In genomic region chr13:3894549-3894948, GRCm38 (mm10) we compare ENCODE assay signal across 26 mouse cellular contexts. TPM values are rescaled to one million over a fixed set of nuclear protein-coding genes. Genes with fewer than 3 reads are reported as not detected.
A peak's percentile ranks its signal among the peaks of the same experiment; 100 is the strongest.
DNase-seq lines count a peak whose midpoint lies in the region; TF ChIP-seq lines count a peak whose summit lies in the region.
"Had no signal": no experiment of that assay in that cellular context is flagged by ENCODE, and none has a peak within 500 bp of the region (broad histone marks: within the 10 kb centered on the region; RNA-seq: fewer than 3 reads in every experiment).

No protein-coding gene starts in this region.

- intact Hi-C loops in gastrocnemius, adult 2 months (cut with DNase I): loop anchor here (5.0 to 10.0 kb wide), 2 partner anchors 122 to 360 kb away; partner anchors contain the start of gene Gdi2

- no peak for TF ChIP-seq CTCF in gastrocnemius, adult 2 months (IDR thresholded peaks at IDR 0.05)

- 0 out of 2 replicates have a peak overlapping the region, but pooled peaks have one; percentile 16 for H3K27ac ChIP-seq in gastrocnemius, adult 2 months
- H3K27ac ChIP-seq: forebrain, embryonic 13.5 days; heart, embryonic 13.5 days; hindbrain, embryonic 12.5 days; midbrain, embryonic 12.5 days had no signal

- H3K4me3 ChIP-seq in gastrocnemius, adult 2 months: peak overlapping the region; percentile 77
- H3K4me3 ChIP-seq: embryonic facial prominence, embryonic 12.5 days; forebrain, embryonic 13.5 days; hindbrain, embryonic 12.5 days; midbrain, embryonic 12.5 days had no signal

- no peak for DNase-seq in gastrocnemius, adult 2 months
- DNase-seq in gastrocnemius, adult 18-20 months (ENCODE audit: low spot score): no peak
- peak; percentile 39 for DNase-seq in kidney, adult 9 months
- no peak for DNase-seq in kidney, postnatal 14 days
- DNase-seq in testis, postnatal 10 days (ENCODE audit: low spot score): peak; percentile 2
- no peak for DNase-seq in testis, postnatal 14 days (ENCODE audit: low spot score)
- DNase-seq in cerebellum, adult 11 months: no peak
- DNase-seq in cerebellum, postnatal 25 days: no peak
- DNase-seq: adrenal gland, postnatal 36 days; cerebellum, adult 9-11 months; gastrocnemius, postnatal 10 days; liver; liver, postnatal 0 days; lung, postnatal 14 days; thymus, postnatal 25 days had no signal

RNA-seq across cellular contexts. Expression of gene Net1, which starts 23.5 kb away (rescaled TPM):
- 10 to 100 TPM; 41.2 to 54.4 TPM for total RNA-seq in gastrocnemius, adult 2 months (2021)
- total RNA-seq in gastrocnemius, adult 18-20 months (2021): 10 to 100 TPM; 38.1 to 49.1 TPM

RNA-seq across cellular contexts. Expression of gene Tubal3, which starts 23.5 kb away (rescaled TPM):
- total RNA-seq in gastrocnemius, adult 2 months (2021): not detected
- not detected for total RNA-seq in gastrocnemius, adult 18-20 months (2021)
- total RNA-seq: adrenal gland, postnatal 36 days; gastrocnemius, postnatal 10 days; granulocyte monocyte progenitor cell, adult 5-6 weeks; heart, postnatal 25 days; left cerebral cortex, postnatal 25 days; megakaryocyte progenitor cell, adult 5-6 weeks; monocyte, adult 5-6 weeks; neutrophil, adult 5-6 weeks had no signal

RNA-seq across cellular contexts. Expression of gene Calm5, which starts 40.6 kb away (rescaled TPM):
- not detected for total RNA-seq in gastrocnemius, adult 2 months (2021)
- under 1 TPM in 1 of 2 experiments, not detected in 1; 0.43 TPM for total RNA-seq in gastrocnemius, adult 18-20 months (2021)
- total RNA-seq: adrenal gland, postnatal 36 days; gastrocnemius, postnatal 10 days; granulocyte monocyte progenitor cell, adult 5-6 weeks; heart, postnatal 25 days; left cerebral cortex, postnatal 25 days; megakaryocyte progenitor cell, adult 5-6 weeks; monocyte, adult 5-6 weeks; neutrophil, adult 5-6 weeks had no signal

RNA-seq across cellular contexts. Expression of gene Ucn3, which starts 50.6 kb away (rescaled TPM):
- total RNA-seq in gastrocnemius, adult 2 months (2021): not detected
- total RNA-seq in gastrocnemius, adult 18-20 months (2021): not detected
- total RNA-seq: adrenal gland, postnatal 36 days; gastrocnemius, postnatal 10 days; granulocyte monocyte progenitor cell, adult 5-6 weeks; heart, postnatal 25 days; megakaryocyte progenitor cell, adult 5-6 weeks; monocyte, adult 5-6 weeks; neutrophil, adult 5-6 weeks had no signal

RNA-seq across cellular contexts. Expression of gene Calm4, which starts 57.0 kb away (rescaled TPM):
- not detected for total RNA-seq in gastrocnemius, adult 2 months (2021)
- total RNA-seq in gastrocnemius, adult 18-20 months (2021): 1 to 10 TPM in 1 of 2 experiments, not detected in 1; 1.9 TPM
- total RNA-seq: adrenal gland, postnatal 36 days; gastrocnemius, postnatal 10 days; granulocyte monocyte progenitor cell, adult 5-6 weeks; heart, postnatal 25 days; left cerebral cortex, postnatal 25 days; megakaryocyte progenitor cell, adult 5-6 weeks; monocyte, adult 5-6 weeks; neutrophil, adult 5-6 weeks had no signal

Comparison
In these comparisons a context has a peak if more than half of its experiments do, and no peak if none do; other contexts are left out.
1. DNase-seq: peak in kidney, adult 9 months (single experiment) and testis, postnatal 10 days (single experiment); none in gastrocnemius, adult 2 months (single experiment), gastrocnemius, adult 18-20 months (single experiment), kidney, postnatal 14 days (single experiment), testis, postnatal 14 days (single experiment), cerebellum, adult 11 months (single experiment) and cerebellum, postnatal 25 days (0 of 2).